Mouse (Mus musculus) T-helper 17 cell (primary cell): ENCODE results near the gene Cdyl2.

ENCODE experiments used
- in situ Hi-C, 2 experiments: fragments of 300-600 bp; cut with MboI, MseI; formaldehyde crosslinking; loops; 1 replicate in 1 of 2; 2 replicates in 1 of 2; pipeline ENCODE4 v1.15.1; 2025; ENCODE audit warnings: high pct_unique_total_duplicates in 2 of 2

The Cdyl2 gene

DNA sequence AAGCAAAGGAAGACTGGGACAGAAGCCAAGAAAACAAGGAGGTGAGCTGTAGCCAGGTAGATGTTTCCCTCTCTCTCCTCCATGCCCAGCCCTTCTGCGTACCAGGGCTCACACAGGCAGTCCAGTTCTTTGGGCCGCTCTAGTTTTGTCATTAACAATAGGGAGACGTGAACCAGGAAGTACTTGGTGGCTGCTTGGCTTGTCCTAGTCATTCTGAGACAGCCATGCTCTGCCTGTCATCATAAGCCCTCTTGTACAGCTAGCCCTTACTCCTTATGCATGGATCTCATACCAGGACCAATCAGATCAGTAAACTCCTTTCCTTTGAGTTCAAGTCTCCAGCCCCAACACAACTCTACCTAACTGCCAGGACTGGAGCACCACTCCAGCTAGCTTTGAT lies 180.0 kb downstream of the Cdyl2 start:
- in situ Hi-C loops, result loop anchor here in 1 of 2 experiments (5.0 kb wide), 1 partner anchor 80 kb away; no protein-coding TSS in a partner anchor

- in situ Hi-C loops, result loop anchor here in 1 of 2 experiments (5.0 kb wide), 1 partner anchor 80 kb away; no protein-coding TSS in a partner anchor
Measured at GRCm38 (mm10) chr8:116552255-116552654, 180.5 kb downstream of the Cdyl2 start.

GRCm38 (mm10) chr8:116543366-116543765 lies 189.4 kb downstream of the Cdyl2 start:
- in situ Hi-C loops, result no loop called here

DNA sequence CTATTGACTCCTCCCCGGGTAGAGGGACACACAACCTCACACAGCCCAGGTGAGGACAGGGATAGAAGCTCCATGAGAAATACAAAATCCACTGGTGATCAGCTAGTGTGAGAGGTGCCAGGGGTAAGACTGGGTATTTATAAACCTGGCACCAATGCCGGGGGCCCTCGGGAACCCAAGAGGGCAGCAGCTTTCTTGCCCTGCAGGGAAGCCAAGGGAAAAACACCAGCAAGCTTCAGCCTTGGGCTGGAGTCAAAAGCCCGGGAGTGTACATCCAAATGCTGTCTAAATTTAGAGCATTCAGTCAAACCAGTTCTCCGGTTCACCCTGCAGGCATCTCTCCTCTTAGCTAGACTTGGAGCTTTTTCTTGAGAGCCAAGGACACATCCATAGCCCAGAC lies 189.9 kb downstream of the Cdyl2 start:
- in situ Hi-C loops, result no loop called here

DNA sequence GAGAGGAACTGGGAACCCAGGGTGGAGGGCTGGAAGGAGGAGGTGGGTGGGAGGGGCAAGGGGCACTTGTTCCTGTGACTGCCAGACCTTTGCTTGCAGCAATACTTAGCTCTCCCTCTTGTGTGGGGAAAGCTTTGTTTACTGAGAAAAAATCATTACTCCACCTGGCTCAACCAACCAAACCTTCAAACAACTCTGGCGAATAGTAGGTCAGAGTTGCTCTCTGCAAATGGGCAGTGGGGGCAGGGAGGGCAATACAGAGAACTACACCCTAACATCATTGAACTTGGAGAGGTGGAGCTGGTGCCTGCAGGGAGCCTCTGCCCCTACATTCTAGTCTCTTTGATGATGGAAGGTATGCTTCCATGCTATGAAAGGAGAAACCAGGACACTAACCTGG lies 192.7 kb downstream of the Cdyl2 start:
- in situ Hi-C loops, result no loop called here

DNA sequence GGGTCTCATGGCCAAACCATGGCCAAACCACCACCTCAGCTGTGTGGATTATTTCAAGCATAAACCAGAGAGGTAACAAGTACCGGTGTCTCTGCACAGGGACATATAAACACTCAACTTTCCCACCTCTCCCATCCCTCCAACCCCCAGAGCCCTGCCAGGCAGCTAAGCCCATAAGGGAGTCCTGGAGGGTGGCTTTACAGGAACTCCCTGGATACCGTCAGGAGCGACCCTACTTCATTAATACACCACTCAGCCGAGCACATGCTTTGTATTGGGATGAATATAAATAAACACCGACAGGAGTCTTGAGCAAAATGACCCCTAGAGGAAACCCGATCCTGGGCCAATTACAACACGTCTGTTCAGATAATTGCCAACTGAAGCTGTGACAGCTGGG lies 194.0 kb downstream of the Cdyl2 start:
- in situ Hi-C loops, result no loop called here

GRCm38 (mm10) chr8:116536786-116537185 lies 196.0 kb downstream of the Cdyl2 start:
- in situ Hi-C loops, result no loop called here

GRCm38 (mm10) chr8:116533081-116533480 lies 199.7 kb downstream of the Cdyl2 start:
- in situ Hi-C loops, result no loop called here

- in situ Hi-C loops, result no loop called here
Measured at GRCm38 (mm10) chr8:116528736-116529135, 204.1 kb downstream of the Cdyl2 start.

DNA sequence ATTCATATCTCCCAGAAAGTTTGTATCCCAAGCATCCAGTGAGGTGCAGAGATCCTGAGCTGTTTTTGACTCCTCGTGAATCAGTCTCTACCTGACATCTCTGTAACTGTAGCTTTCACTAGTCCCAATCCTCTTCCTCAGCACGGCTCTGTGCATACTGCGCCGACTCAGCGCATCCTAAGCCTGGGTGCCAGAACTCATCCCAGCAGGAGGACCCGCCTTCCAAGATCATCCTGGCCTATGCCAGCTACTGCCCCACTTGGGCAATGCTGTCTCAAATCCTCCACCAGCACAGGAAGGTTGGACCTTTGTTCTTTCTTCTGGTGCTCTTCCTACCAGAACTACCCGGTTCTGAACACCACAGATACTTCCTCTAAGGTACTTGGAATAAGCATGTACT lies 207.9 kb downstream of the Cdyl2 start:
- in situ Hi-C loops, result no loop called here
